Mouse (Mus musculus) heart, adult 8-10 months (tissue): ENCODE results near the gene Olfr978. TPM values are rescaled to one million over a fixed set of nuclear protein-coding genes. Genes with fewer than 3 reads are reported as not detected.
"Not testable (repeated sequence)": the region's sequence is repeated elsewhere in the genome, so short reads cannot be mapped to it uniquely, and the experiment has no call there.

Experiments
- DNase-seq: peaks from one replicate; pipeline ENCODE4 v3.0.0; 2022; ENCODE audit warnings: low spot score
- total RNA-seq, 4 experiments: library from RNA; stranded (reverse); gene quantifications; 2 replicates each; pipeline ENCODE4 v1.2.4; 2022

The Olfr978 gene
- total RNA-seq, result not detected

DNA sequence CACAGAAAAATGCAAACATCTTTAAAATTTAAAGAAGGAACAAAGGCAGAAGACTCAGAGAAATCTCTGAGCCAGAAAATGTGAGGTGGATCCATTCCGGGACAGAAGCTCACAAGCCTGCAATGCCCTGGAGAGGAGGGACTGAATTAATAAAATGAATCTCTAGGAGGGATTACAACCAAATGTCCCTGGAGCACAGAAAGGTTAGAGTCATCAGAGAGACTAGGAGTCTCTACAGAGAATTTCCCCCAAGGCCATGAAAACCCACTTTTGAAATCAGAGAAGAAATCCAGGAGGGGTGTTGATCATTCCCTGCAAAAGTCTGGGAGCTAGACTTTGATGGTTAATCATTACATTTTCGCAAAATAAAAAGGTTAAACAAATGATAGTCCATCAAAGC, at the start of gene Olfr978:
Olfr978 (plus strand) TSS at position 301 of the 400 bp plus-strand sequence.
- DNase-seq, result no peak

DNA sequence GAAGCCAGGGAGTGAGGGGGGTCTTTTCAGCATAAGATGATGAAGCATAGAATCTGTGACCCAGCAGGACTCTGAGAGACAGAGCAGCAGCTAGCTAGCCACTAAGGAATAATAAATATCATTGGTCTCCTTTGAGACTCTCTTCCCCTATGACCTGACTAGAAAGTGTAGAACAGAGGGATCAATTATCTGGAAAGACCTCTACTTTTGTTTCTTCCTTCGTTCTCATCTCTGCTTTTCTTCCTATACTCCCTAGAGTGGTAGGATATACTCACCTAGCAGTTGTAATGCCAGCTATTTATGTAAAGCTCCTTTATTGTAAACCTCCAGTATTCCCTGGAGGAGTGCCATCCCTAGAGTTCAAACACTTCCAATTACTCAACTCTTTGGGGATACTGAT, 40.0 kb upstream of the Olfr978 start, which contains the start of gene Olfr975:
Olfr975 (minus strand) TSS at position 101 of the 400 bp plus-strand sequence.
- no peak for DNase-seq

DNA sequence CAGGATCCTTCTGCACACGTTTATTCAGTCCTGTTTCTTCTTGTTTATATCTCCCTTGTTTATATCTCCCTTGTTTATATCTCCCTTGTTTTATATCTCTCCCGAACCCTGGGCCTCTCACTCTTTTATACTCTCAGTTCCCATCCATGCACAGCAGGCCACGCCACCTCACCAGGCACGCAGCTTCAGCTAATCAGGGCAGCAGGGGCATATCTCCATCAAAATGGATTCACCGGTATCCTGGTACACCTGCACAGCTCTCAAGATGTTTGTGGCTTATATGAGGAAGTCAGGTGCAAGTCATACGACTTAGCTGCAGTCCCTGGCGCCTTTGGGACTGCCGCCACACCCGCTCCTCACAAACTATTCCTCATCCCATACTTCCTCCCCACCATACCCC, 30.9 kb upstream of the Olfr978 start, which contains the start of gene Olfr976:
Olfr976 (minus strand) TSS at position 101 of the 400 bp plus-strand sequence.
- DNase-seq, result not testable (repeated sequence)

DNA sequence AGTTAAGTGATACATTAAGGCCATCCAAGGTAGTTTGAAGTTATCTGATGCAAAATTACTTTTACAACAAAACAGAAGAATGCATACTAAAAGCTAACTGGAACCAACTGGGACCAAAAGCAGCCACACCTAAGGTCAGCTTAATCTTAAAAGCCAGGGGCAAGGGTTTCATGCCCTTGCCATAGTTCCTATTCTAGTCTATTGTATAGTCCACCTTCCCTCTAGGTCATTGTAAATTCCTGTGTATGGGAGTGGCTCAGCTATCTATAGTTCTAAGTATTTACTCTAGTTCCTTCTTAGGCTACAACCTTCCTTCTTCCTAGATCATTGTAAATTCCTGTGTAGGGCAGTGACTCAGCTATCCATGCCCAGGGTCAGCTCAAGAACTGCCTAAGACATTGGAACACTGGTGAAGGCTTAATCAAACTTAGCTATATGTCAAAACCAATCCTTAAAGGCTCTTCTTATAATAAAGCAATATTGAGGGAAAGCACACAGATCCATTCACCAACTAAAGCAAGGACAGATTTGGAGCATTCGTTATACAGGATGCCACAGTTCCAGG, 15.2 kb upstream of the Olfr978 start:
- DNase-seq, result not testable (repeated sequence)

DNA sequence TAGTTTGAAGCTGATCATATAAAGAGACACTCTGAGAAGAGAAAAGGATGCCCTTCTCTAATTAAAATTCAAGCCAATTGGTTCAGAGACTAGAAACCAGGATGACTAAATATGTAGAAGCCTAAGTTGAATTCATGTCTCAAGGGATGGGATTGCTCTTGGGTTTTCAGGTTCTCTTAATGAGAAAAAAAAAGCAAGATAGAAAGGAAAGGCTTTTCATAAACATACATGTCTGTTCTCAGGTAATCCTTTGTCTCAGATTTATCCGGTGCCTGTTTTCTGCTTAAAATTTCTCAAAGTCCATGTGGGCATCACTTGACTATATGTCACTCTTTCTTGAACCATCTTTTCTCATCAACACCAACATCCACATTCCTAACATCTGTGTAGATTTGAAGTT, 11.5 kb downstream of the Olfr978 start, which contains the start of gene Olfr979:
Olfr979 (minus strand) TSS at position 101 of the 400 bp plus-strand sequence.
- DNase-seq, result no peak

DNA sequence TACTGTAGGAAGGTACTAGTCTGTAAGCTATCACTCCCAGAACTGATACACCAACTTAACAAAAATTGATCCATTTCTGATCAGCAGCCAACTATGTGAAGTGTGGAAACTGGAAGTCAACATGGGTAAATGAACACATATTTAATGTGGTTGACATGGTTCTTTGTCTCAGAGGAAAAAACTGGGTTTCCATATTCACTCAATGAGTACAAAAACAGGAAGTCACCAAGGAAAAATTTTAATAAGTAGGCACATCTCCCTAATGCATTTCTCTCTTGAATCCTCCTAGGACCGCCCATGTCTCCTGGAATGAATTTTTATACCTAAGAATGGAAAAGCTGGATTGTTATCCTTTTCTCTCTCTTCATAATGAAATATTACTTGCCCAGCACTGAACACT, 17.6 kb downstream of the Olfr978 start, which contains the start of gene Olfr980:
Olfr980 (minus strand) TSS at position 101 of the 400 bp plus-strand sequence.
- no peak for DNase-seq

DNA sequence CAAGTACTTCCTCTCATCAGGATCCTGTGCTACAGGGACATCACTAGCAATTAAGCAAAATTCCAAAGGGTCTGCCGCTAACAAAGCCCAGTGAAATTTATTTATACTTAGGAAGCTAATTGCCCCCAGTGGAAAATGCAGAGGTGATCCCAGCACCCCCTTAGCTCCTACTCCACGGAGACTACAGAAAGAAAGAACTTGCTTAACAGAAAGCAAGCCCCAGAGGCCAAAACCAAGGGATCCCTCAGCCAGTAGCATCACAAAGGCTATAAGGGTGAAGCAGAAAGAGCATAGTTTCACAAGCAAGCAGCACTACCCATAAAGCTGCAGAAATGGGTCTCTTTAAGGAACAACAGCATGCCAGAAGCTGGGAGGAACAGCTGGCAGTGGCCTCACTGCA, 29.3 kb downstream of the Olfr978 start, which contains the start of gene Olfr981:
Olfr981 (plus strand) TSS at position 301 of the 400 bp plus-strand sequence.
- DNase-seq, result no peak

Other genes with a start within 250 kb of the Olfr978 start
- not detected for gene Olfr967, start 245.9 kb upstream of the Olfr978 start, total RNA-seq
- gene Olfr968, start 208.9 kb upstream of the Olfr978 start, total RNA-seq, result not detected
- not detected for gene Olfr969, start 201.2 kb upstream of the Olfr978 start, total RNA-seq
- gene Olfr970, start 183.3 kb upstream of the Olfr978 start, total RNA-seq, result not detected
- gene Olfr971, start 155.2 kb upstream of the Olfr978 start, total RNA-seq, result not detected
- gene Olfr972, start 125.7 kb upstream of the Olfr978 start, total RNA-seq, result not detected
- gene Olfr229, start 84.8 kb upstream of the Olfr978 start, total RNA-seq, result not detected
- not detected for gene Olfr974, start 54.6 kb upstream of the Olfr978 start, total RNA-seq
- not detected for gene Olfr975, start 40.1 kb upstream of the Olfr978 start, total RNA-seq
- gene Olfr976, start 31.0 kb upstream of the Olfr978 start, total RNA-seq, result not detected
- gene Olfr979, start 11.4 kb downstream of the Olfr978 start, total RNA-seq, result not detected
- not detected for gene Olfr980, start 17.5 kb downstream of the Olfr978 start, total RNA-seq
- gene Olfr981, start 29.4 kb downstream of the Olfr978 start, total RNA-seq, result not detected
- gene Olfr982, start 81.7 kb downstream of the Olfr978 start, total RNA-seq, result not detected
- not detected for gene Olfr983, start 101.5 kb downstream of the Olfr978 start, total RNA-seq
- not detected for gene Olfr984, start 122.1 kb downstream of the Olfr978 start, total RNA-seq
- not detected for gene Olfr985, start 138.1 kb downstream of the Olfr978 start, total RNA-seq
- not detected for gene Tmem225, start 156.0 kb downstream of the Olfr978 start, total RNA-seq
- not detected for gene Olfr986, start 188.8 kb downstream of the Olfr978 start, total RNA-seq
- gene Zfp202, start 200.2 kb downstream of the Olfr978 start, total RNA-seq, result 1 to 10 TPM; 2.4 to 3.1 (median 2.6) TPM